Mouse (Mus musculus) fibroblast of lung, adult 2 months (primary cell): ENCODE data around the gene Lama5.

Experiments
- DNase-seq: peaks from one replicate; pipeline ENCODE4 v3.0.0-alpha.2; 2011; ENCODE audit warnings: low read depth

Lama5 gene

DNA sequence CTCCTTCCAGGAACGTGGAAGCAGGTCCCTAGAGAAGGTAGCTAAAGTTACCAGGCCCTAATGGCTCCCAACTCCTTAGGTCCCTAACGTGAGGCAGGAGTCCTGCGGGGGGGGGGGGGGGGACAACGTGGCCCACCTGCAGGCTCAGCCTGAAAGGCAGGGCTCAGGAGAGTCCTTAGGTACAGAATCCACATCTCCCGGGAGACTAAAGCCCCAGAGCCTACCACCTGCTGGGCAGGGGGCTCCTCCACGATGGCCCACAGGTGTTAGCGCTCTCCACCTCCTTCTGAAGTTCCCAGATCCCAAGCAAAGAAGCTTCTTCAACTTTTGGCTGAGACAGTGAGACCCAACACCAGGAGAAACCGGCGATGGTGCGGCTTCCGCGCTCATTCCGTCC, 1.0 kb downstream of the Lama5 start:
- DNase-seq: no peak

DNA sequence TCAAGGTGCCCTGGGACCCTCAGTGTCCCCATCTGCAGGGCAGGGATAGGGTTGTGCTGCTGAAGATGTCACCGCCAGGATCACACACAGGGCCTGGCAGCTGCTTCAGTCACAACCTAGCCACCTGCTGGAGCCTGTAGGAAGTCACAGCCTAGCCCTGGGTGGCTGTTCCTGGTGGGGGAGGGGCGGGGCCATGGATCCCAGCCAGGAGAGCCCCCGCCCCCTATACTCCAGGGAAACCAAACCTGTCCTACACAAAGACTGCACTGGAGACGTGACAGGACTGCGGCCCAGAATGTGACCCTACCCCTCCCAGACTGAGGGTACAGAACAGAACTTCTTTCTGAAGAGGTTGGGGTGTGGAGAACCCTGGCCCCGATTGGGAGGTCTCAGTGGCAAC, 3.4 kb downstream of the Lama5 start:
- DNase-seq: no peak

DNA sequence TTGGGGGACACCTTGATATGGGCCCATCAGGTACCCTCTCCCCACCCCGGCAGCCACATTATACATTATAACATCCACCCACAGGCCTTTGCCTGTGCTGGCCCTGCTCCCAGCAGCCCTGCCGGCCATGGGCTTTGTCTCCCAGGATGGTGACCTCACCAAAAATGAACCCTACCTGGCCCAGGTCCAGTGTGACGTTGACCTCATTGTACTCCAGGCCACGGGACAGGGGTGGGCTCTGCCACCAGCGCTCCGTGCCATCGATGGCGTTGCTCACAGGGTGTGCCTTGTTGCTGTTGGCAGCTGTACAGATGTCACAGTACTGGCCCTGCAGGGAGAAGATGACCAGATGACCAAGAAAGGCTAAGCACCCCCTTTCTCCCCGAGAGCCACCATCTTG, 4.6 kb downstream of the Lama5 start:
- no peak for DNase-seq

DNA sequence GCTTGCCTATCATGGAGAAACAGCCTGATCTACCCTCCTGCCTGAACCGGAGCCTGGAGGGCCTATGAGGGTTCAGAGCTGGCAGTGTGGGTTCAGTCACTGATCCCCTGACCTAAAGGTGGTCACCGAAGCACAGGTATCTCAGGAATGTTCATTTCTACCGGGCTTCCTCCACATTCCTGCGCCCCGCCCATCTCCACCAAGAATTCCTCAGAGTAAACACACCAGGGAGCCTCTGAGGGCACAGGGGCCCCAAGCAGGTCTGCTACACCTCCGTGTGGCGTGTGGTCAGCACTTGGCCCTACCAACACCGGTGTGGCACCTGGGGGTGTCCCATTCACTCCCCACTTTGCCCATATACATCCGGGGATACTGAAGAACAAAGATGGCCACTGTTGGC, 5.5 kb downstream of the Lama5 start:
- DNase-seq: no peak

DNA sequence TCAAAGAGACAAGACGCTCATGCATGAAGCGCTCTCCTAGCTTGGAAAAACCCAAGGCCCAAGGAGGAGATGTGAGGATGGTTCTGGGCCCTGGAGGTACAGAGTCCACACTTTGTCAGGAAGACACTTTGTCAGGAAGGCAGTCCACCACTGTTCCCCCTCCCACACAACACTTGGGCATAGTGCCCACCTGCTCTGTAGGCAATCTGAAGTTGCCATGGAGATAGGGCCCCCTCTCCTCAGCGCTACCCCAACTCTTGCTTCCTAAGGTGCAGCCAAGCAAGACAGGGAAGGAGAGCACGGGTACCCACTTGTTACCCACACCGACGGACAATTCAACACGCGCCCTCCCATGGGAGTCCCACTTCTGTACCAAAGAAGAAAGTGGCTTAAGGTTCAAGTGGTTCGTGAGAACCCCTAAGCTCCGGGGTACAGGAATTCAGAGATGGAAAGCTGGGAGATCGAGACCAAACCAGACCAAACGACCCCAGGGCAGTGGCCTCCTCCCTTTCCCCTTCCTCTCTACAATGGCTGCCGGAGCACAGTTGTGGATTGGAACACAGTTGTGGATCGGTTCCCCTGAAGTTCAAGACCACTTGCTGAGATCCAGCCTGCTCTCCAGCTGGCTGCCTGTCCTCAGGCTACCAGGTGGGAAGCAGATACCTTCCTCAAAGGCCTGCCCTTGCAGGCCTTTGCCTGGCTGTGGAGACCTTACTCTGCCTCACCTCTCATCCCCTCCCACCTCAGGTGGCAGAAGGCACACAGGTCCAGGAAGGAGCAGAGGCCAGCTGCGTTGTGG, 6.3 kb downstream of the Lama5 start:
- DNase-seq: no peak

DNA sequence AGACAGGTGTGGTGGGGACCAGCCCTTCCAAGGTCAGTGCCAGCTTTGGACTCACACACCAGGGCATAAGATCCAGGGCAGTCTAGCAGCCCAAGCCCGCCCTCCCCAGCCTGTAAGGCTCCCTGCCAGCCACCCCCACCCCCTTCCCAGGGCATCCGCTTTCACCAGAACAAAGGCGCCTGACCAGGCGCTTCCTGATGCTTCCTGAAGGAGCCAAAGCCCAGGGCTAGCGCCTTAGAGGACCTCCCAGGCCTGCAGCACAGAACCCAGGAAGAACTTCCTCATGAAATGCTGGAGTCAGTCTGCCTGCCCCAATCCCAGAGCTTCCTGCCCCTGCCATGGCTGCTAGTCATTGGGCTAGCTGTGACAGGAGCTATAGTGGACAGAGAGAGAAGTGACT, 7.0 kb downstream of the Lama5 start:
- no peak for DNase-seq

DNA sequence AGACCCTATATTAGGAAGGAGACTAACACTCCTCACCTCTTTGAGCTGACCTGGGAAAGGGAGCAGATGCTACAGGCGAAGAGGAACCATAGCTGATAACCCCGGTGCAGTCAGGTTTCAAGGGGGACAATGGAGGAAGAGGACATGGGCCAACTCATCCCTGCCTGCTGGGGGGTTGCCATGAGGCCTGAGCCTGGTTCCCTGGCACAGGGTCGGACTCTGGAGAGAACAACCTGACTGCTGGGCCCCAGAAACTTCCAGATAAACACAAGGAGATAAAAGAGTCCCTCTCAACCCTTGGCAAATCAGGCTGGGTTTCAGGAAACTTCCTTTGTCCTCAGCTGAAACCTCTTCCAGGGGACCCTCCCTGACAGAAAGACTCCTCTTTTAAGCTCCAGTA, 7.4 kb downstream of the Lama5 start:
- no peak for DNase-seq

DNA sequence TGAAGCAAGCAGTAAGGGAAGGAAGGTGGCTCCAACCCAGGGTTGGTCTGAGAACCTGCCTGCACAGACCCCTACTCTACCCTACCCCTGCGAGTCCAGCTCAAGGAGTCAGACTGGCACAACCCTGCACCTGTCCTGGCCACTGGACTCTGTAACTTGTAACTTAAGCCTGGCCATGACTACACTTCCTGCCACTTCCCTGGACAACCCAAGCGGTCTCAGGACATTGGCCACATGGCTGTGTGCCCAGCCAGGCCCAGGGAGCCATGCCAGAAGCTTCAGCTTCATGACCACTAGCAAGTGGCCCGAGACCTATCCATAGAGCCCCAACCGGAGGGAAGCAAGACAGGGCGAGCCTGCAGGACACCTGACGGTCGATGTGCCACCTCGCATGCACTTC, 8.1 kb downstream of the Lama5 start:
- DNase-seq: peak; percentile 56

DNA sequence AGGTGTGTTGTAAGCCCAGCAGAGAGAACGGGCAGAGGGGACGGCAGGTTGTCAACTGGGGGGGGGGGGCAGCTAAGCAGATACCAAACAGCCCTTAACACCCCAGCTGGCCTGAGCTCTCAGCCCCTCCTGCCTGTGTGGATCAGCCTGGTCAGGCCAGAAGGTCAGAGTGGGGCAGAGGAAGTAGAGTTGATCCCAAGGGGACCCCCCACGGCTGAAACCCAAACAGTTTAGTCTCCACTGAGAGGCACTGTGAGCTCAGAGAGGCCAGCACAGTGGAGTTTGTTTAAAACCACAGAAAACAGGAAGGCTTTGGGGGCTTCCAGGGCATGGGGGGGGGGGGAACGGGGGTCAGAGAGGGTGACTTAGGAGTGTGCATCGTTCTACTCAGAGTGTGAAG, 8.7 kb downstream of the Lama5 start:
- DNase-seq: no peak

DNA sequence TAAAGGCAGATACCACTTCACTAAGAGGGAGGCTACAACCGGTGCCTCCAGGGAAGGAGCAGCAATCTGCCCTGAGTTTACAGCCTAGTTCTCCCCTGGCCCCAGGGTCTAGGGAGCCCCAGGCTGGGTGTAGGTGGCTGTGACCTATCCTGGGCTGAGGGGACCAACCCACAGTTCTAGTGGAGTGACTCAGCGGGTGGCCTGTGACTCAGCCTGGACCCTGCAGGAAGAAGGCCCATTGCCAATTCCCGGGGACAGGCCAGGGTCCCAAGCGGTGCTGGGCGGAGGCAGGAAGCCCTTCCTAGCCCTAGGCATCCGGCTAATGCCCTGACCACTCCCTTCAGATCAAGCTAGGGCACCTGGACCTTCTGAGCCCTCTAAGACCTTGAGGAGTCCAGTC, 9.7 kb downstream of the Lama5 start:
- DNase-seq: no peak

DNA sequence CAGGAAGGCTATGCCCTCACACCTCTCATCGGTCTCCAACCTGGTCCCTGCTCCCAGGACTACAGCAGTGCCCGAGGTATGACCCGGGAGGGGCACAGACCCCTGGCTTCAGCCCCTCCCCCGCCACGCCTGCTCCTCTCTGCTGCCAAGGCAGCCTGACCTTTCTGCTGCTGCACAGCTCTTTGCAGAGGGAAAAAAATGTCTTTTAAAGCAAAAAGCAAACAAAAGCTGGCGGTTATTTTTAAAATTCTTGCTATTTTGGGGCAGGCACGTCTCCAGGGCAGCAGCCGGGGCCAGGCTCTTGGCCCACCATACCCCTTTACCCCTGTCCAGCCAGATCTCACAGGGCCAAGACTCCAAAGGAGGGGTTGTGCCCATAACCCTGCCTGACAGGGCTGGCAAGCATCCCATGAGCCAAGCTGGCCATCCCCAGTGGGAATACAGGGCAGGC, 10.6 kb downstream of the Lama5 start:
- DNase-seq: peak; percentile 54

DNA sequence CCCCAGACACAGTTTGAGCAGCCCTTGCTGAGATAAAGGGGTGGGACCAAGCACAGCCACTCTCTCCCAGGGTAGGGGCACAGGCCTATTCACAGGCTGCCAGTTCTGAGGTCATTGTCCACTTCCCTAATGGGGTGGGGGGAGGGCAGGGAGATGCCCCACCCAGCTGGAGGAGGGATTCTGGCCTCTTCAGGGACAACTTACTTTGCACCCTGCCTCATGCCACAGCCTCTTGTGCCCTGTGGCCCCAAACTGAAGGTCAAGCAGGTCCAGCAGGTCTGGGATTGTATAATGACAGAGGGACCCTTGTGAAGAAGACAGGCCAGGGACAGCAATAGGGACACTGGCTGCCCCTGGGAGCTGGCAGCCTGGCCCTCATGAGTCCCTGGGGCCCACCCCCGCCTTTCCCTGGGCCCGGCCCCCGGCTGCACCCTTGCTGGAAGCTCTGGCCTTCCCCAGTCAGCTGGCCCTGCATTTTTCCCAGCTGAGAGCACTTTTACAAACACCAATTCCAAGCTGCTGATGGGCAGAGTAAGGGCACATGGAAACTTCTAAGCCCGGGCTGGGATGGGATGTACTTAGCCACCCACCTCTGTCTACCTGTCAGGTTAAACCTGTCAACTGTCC, 11.2 kb downstream of the Lama5 start:
- DNase-seq: peak; percentile 51

DNA sequence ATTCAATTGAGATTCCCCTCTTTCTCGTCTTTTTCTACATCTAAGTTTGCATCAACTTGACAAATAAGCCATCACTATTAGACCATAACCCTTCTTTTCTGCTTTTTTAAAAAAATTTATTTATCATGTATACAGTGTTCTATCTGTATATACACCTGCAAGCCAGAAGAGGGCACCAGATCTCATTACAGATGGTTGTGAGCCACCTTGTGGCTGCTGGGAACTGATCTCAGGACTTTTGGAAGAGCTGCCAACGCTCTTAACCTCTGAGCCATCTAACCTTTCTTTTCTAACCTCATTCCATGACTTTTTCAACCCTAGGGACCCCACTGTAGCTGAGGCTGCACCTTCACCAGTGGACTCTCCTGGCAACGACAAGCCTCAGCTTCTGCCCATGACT, 13.4 kb downstream of the Lama5 start:
- DNase-seq: no peak

DNA sequence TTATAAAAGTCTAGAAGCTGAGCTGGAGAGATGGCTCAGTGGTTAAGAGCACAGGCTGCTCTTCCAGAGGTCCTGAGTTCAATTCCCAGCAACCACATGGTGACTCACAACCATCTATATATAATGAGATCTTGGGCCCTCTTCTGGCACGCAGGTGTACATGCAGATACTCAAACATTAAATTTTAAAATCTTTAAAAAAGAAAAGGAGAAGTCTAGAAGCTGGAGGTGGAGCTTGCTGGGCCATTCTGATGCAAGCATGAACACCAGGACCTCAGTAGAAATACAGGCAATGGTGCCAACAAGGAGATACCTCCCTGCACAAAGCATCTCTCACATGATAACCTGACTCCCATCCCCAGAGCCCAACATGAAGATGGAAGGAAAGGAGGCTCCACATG, 16.7 kb downstream of the Lama5 start:
- no peak for DNase-seq

DNA sequence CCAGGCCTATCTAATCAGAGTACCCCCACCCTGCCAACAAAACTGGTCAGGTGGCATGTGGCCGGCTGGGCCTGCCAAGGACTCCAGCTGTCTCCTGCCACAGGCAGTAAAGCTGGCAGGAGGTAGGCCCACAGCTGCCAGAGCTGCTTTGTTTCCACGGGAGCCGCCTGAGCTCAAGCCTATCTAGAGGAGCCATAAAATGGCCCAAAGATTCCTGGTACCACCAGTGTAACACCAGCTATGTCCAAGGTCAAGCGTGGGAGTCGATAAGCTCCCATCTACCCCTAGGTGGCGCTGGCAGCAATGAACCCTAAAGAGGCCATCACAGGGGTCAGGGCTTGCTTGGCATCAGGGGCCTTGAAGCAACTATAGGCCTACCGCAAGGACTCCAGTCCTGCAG, 17.8 kb downstream of the Lama5 start:
- DNase-seq: no peak

DNA sequence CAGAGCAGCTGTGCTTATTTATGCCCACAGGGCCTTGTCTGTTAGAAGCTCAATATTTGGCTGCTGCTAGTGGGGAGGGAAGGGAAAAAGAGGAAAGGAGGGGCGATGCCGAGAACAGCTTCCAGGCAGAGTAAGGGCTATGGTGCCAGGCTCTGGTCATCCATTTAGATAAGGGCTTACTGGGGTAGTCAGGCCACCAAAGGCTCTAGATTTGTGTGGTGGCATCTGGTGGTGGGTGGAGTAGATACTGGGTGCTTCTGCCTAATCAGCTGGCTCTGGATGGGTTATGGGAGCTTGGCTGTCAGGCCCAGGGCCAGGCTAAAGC, 19.7 kb downstream of the Lama5 start:
- no peak for DNase-seq

DNA sequence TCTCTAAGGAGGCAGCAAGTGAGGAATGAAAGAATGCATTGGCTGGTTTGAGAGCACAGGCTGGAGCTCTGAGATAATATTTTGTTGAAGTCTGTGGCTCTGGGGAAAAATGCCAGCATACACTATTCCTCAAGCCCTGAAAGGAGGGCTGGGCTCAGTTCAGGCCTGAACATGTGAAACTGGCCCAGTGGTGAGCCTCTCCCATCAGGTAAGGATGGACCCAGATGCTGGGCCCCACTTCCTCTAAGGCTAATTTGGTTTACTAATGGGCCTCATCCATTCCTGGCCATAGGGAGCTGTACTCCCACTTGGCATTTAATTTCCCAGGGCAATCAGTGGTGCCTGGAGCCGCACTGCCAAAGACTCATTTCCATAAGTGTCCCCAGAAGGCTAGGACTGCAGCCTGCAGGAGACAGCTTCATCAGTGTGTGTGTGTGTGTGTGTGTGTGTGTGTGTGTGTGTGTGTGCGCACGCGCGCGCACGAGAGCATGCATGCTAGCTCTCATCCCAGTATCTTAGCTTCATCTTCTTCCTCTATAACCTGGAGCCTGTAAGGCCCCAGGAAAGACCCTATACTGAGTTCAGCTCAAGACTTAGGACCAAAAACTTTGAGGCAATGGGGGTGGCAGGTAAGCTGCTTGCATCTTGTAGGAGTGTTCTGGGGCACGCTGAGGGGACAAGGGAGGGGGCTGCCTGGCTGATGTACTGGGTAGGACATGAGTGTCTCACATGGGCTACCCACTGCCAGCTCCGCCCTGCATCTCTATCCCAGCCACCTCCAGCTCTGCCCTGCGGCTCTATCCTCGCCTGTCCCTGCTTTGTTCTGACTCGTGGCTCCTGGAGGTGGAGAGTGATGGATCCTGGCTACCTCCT, 20.3 kb downstream of the Lama5 start:
- no peak for DNase-seq

DNA sequence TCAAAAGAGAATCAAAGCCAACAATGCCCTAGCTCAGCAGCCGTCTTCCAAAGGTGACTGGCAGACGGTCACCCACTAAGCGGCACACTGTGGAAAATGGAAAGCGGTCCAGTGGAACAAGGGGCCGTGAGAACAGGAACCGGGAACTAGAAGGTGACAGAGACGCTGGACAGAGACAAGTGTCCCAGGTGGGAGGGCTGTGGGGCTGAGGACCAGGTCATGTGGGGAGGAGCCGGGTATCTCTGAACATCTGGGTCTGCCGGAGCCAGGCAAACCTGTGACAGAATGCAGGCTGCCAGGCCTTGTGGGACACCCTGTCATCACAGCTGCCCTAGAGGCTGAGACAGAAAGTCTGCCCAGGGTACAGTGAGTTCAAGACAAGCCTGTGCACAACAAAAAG, 21.2 kb downstream of the Lama5 start:
- DNase-seq: no peak

DNA sequence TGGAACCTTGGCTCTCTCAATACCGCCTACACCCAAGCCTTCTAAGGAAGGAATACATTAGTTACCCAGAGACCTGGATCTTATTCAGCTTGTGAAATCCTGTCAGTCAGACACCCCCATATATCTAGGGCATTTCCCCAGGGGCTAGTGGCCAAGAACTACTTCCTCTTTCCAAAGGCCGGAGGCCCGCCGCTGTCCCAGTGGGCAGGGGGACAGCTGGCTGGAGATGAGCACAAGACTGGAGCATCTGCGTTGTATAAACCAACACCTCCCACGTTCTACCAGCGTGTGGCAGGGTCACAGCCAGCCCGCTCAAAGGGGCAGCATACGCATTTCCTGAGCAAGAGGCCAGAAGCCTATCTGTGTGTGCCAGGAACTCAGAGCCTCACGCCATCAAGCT, 22.9 kb downstream of the Lama5 start:
- DNase-seq: no peak

DNA sequence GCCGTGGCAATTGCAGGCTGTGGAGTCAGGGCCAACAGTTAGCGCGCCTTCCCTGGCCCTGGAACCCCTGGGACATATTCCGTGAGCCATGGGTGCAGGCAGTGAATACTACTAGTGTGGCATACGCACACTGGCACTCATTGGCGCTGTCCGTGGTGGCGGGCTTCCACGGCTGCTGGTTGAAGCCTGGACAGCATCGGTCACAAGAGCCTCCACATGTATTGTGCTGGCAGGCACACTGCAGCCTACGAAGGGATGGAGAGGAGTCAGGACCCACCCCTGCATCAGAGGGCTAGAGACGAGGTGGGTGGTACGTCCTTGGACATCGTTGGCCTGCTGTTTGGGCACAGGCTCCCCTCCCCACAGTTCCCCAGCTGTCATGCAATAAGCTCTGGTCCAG, 23.4 kb downstream of the Lama5 start:
- no peak for DNase-seq

DNA sequence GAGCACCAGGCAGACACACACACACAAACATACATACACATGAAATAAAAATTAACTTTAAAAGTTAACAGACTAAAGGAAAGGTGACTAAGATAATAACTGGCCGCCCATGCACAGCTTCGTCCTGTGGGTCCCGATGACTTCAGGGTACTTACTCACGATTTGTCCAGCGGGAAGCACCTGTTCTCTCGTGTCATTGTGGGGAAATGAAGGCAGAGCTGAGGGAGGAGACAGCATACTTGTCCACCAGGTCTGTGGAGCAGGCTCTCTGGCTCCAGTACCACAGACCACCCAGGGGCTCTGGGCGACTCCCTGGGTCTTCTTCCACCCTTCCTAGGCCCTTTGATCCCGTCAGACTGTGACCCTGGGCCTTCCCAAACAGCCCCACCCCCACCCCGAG, 24.4 kb downstream of the Lama5 start:
- DNase-seq: no peak

DNA sequence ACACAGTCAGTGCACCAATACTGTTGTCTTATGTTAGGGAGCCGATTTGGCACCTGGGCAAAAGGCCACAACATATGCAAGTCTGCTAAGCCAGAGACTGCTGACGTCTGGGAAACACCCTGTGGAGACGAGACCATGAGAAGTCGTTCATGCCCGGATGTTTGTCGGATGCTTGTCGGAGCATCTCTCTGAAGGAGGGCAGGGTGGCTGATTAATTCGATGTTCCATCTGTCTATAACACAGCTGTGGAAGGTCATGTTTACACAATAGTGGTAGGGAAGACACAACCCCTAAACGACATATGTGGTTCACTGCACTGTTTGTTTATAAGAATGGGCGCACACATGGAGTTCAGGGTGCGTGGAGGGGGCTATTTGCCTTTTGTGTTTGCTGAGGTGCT, 25.0 kb downstream of the Lama5 start:
- no peak for DNase-seq

DNA sequence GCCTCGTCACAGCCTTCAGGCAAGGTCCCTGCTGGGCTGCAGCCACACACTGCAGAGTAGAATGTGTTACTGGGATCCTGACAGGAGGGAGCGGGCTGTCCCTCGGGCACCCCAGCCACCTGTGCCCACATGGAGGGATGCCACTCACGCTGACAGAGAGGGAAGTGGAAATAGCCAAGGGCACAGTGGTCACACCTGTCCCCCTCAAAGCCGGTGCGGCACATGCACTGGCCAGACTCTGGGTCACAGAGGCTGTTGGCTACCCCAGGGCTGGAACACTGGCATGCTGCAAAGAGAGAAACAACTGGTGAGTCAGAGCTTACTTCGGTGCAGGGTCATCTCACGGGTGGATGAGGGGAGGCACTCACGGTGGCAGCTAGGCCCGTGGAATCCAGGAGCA, 26.9 kb downstream of the Lama5 start:
- no peak for DNase-seq
